Mouse (Mus musculus): ENCODE results near the gene Scamp5. TPM values are rescaled to one million over a fixed set of nuclear protein-coding genes. Genes with fewer than 3 reads are reported as not detected.
A peak's percentile ranks its signal among the peaks of the same experiment; 100 is the strongest.

The Scamp5 gene
- total RNA-seq (2021) = 1 to 10 TPM; 1.4 to 2.4 TPM
- long read RNA-seq, experiment 1, partial matches to known transcripts = 0 of 2 reads
- long read RNA-seq, experiment 1, other reads (novel, unspliced or antisense) = 2 of 2 reads
- long read RNA-seq, experiment 2, partial matches to known transcripts = 0 of 1 reads
- long read RNA-seq, experiment 2, other reads (novel, unspliced or antisense) = 1 of 1 reads

DNA sequence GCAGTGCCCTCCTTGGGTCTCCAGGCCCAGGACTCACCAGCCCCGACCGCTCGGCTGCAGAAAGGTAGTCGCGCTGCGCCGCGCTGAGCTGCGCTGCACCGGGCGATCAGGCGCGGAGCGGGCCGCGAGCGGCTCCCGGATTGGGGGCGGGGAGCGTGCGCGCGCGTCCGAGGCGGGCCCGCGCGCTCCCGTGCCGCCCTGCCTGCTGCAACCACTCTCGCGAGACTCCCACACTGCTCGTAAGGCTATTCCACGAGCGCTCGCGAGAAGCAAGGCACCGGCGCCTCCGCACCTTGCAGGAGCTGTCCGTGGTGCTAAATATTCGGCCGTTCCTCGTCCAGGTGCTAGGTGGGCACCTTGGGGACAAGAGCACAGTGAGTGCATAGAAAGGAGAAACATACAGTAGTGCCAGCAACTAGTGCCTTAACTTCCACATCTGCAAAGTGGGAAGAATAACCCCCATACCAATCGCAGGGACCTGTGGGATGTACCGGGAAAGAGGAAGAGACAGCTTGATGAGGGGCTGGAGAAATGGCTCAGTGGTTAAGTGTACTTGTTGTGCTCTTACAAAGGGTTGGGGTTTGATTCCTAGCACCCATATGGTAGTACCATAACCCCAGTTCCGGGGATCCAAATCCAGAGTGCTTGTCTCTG is at the start of gene Scamp5:
Gene Scamp5, minus strand, starts transcription at position 165 of the 654 bp plus-strand sequence.
- DNase-seq = peak; percentile 81

- DNase-seq = no peak
Measured at GRCm38 (mm10) chr9:57517113-57517512, 49.3 kb upstream of the Scamp5 start.

DNA sequence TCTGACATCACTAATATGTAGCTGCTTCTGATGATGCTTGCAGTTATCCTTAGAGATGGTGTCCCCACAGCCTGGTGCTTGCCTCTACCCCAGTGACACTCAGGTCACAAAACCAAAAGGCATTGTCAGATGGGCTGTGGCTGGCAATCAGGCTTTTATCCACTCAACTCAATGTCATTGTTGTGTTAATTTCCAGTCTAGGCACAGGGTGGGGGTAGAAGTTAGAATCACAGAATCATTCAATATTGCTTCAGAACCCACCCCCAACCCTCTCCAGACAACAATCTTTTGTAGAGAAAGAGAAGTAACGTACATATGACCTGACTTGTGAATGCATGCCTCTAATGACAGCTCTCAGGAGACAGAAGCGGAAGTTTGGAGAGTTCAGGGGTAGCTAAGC is 42.7 kb upstream of the Scamp5 start:
- no peak for DNase-seq

DNA sequence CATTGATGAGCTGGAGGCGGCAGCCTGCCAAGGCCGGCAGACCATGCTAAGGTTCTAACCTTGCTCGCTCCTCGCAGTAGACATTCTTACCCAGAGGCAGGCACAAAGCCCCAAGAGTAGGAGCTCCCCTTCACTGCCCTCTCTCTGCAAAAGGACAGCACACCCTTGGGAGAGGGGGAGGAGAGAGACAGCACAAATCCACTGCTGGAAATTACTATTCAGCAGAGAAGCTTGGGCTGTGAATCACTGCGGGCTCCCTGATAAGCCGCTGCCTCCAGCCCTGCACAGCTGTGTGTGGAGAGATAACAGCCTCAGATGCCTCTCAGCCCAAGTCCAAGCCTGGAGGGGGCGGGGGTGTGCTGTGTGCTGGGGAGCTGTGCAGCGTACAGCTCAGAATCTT is 37.8 kb upstream of the Scamp5 start:
- no peak for DNase-seq

GRCm38 (mm10) chr9:57504891-57505290 is 37.0 kb upstream of the Scamp5 start:
- DNase-seq = no peak

GRCm38 (mm10) chr9:57504381-57504700 is 36.5 kb upstream of the Scamp5 start:
- peak; percentile 10 for DNase-seq

- peak; percentile 23 for DNase-seq
Measured at GRCm38 (mm10) chr9:57503622-57504380, 35.9 kb upstream of the Scamp5 start, which contains the start of gene Rpp25. Gene Rpp25, plus strand, starts transcription at chr9:57504026.

DNA sequence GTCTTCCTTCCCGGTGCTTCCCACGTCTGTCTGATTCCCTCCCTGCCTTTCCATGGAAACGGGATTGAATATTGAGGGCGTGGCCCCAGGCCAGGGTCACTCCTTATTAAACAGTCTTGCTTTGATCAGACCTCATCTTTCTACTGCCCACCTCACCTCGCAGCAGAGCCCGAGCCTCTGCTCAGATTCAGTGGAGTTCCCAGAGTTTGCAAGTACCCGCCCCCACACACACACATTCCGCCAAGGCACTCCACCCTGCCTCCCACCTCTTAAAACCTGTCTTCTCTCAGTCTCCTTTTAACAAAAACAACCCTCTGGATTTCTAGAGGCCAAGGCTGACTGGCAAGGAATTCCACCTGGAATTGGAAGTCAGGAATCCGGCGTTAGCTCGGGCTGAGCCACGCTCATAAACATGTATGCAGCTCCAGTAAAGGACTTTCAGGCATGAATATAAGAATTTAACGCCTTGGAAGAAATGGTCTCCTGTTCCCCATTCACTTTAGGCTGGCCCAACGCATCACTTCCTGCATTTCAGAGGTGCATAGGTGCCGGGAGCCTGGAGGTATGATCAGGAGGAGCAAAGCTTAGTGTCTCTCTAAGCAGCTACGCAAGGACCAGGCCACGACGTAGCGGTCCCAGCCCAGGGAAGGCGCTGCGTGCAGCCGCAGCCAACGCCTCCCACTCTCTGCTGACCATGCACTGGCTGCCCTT is 35.2 kb upstream of the Scamp5 start:
- no peak for DNase-seq

GRCm38 (mm10) chr9:57501861-57502260 is 34.0 kb upstream of the Scamp5 start:
- DNase-seq = no peak

DNA sequence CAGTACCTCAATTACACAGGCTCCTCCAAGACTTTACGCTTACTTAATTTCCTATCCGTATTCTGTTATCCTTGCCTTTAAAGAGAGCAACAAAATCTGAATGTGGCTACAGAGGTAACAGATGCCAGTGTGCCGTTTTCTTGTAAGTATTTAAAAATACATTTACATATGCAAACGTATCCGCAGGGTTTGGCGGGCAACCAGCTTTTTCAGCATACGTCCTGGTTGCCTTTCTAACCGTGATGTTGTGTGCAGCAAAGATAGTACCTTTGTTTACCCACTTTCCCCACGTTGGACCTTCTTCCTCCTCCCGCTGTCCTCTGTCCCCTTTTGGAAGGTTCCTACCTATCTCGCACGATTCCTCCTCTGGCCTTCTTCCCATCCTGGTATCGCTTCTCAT is 33.6 kb upstream of the Scamp5 start:
- no peak for DNase-seq

DNA sequence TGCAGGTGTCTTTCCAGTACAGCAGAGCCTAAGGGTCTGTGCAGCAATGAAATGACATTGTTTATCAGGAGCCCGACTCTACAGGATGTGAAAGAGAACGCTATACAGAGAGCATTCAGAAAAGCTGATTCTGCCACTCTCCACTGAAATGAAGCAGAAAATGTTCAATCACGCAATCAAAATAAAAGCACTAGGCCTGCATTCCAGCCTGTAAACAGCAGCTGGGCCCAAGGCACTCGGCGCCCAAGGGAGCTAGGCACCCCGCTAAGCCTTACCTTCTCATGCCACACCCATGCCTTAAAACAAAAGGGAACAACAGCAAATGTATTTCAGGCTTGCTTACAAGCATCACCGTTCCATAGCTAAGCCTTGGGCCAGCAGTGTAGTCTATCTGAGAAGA is 30.7 kb upstream of the Scamp5 start:
- DNase-seq = no peak

- no peak for DNase-seq
Measured at GRCm38 (mm10) chr9:57497236-57497635, 29.4 kb upstream of the Scamp5 start.

DNA sequence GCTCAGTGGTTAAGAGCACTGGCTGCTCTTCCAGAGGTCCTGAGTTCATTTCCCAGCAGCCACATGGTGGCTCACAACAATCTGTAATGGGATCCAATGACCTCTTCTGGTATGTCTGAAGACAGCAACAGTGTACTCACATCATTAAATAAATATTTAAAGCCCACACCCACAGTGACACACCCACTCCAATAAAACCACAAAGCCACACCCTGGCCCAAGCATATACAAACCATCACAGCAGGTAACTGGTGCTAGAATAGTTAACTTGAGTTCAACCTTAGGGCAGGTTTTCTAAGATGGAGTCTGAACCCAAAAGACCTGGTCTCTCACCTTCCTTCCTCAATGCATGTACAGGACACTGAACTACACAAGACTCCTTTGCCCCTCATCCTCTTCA is 27.1 kb upstream of the Scamp5 start:
- DNase-seq = no peak

DNA sequence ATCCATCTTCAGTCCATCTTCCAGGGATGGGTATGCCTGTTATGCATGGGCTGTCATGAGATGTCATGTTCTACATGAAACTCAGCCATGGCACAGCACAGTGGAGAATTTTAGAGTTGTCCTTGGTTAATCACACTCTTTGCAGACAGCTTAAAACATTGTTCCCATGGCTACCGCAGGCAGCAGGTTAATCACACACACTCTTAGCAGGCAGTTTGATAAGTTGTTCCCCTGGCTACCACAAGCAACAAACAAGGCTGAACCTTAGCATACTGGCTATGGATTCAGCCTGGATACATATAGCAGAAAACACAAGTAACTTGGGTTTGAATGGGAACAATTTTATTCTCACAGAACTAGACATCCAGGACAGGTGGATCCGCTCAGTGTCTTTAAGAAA is 25.7 kb upstream of the Scamp5 start:
- no peak for DNase-seq

DNA sequence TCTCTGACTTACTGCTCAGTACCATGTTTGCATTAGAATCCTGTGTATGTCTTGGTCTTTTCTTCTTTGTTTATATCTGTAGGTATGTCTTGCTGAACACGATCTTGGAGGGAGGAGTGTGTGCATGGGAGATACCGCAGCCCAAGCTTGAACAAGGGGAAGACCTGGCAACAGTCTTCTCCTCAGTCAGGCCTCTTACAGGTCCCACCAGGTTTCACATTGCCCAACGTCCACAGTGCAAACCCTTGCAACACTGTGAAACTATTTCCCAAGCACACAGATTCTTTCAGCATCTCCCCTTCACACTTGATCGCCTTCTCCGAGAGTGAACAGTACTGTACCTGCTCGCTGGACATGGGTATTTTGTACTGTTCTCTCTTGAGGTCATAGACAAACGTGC is 19.9 kb upstream of the Scamp5 start:
- DNase-seq = no peak

DNA sequence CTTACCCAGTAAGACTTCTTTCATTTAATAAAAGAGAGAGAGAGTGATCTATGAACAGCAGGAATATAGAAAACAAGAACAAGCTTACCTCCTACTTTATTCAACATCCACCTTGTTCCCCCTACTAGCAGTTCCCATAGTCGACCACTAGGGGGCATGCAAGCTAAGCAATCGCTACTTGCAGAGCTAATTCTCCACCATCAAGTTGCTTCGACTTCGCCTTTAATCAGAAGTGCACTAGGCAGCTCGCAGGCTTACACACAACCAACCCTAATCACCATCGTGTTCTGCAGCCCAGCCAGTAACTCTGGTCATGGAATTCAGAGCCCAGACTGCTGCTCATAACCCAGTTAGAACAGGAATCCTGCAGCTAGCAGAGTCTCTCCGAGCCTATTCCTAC is 17.9 kb upstream of the Scamp5 start:
- peak; percentile 30 for DNase-seq

- no peak for DNase-seq
Measured at GRCm38 (mm10) chr9:57468914-57469313, 1.1 kb upstream of the Scamp5 start.

- DNase-seq = peak; percentile 14
Measured at GRCm38 (mm10) chr9:57467271-57467771, 539 bp downstream of the Scamp5 start.

GRCm38 (mm10) chr9:57466101-57466500 is 1.8 kb downstream of the Scamp5 start:
- no peak for DNase-seq

DNA sequence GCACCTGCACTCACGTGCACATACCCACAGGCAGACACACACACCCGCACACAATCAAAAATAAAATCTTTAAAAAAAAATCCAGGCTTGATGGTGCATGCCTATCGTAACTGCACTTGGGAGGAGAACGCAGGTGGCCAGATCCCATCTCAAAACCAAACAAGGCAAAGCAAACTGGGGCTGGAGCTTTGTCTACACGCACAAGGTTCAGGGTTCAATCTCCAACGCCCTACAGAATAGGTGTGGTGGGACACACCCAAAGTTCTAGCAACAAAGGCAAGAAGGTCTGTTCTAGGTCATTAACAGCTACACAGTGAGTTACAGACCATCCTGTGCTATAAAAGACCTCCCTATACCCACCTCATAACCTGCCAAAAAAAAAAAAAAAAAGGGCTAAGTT is 5.0 kb downstream of the Scamp5 start:
- no peak for DNase-seq

DNA sequence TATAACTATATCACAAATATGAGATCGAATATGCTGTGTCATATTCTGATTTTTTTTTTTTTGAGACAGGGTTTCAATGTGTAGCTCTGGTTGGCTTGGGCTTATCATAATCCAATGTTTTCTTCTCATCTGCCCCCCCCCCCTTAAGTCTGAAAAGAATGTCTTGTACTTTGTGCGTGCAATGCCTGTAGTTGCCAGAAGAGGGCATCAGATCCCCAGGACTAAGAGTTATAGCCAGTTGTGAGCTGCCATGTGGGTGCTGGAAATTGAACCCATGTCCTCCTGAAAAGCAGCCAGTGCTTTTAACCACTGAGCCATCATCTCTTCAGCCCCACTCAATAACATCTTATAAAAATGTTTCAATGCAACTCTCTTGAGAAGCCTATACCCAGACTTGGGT is 8.2 kb downstream of the Scamp5 start:
- no peak for DNase-seq

DNA sequence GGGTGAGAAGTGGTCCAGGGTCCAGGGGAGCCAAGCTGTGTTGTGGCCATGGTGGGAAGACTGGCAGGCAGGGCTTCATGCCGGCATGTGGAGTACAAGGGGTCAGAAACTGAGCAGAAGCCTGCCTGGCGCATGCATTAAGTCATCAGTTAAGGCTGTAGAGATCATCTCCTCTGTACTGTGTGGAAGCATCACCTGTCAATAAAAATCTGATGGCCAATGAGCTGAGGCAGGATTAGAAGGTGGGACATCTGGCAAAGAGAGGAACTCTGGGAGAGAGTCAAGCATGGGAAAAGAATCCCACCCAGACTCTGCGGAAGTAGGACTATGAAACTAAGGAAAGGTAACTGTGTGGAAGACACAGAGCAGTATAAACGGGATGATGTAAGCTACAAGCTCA is 14.3 kb downstream of the Scamp5 start:
- no peak for DNase-seq
